Mouse (Mus musculus) MN1 (cell line): Measurements from ENCODE around the gene Leap2.
A peak's percentile ranks its signal among the peaks of the same experiment; 100 is the strongest.

Source experiments
- DNase-seq: peaks from one replicate; pipeline ENCODE4 v3.0.0-alpha.2; 2016; ENCODE audit warnings: low spot score

The Leap2 gene

DNA sequence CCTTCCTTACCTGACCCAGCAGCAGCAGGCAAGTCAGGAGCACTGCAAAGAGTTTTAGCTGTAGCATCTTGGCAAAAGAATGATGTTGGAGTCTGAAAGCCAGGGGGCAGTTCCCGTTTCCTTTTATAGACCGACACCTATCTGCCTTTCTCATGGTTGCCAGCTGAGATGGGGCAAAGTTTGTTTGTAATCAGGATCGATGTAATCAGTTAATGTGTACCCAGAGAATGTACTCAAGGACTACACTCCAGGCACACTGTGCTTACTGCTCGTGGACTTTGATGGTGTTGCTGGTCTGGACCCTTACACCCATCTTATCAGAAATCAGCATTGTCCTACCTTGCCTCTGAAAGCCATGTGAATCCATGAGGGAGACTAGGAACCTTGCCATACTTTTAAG lies at the start of gene Leap2:
Gene Leap2, minus strand, starts transcription at position 135 of the 400 bp plus-strand sequence.
- DNase-seq: no peak

GRCm38 (mm10) chr11:53472709-53473108 lies 49.7 kb upstream of the Leap2 start:
- no peak for DNase-seq

DNA sequence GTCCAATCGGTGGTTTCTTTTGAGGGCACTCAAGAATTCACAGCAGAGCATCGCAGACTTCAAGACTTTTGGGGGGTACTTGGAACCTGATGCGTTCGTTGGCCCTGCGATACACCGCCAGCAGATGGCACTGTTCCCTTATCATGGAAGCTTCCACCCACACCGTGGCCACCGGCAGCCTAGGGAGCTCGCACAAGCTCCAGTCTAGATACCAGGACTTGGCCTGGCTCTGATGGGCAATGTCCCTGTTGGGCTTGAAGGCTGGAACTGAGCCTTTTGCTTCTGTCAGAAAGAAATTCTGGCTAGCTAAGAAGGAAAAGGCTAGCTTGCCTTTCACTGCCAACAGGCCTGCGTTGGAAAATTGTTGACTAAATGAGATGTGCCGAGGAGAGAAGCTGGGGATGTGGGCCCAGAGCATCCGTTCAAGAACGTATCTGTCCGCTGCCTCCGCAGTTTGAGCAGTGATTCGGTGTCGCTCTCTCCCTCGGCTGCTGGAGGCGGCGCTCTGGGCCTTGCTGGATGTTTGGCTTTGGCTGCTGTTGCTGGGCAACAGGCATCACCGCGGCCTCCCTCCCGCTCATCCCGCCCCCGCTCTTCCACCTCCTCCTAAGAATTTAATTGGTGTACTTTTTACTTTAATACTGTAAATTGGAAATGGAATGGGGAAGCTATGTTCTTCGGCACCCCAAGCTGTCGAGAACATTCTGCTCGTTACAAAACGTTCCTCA lies 47.2 kb upstream of the Leap2 start, which contains the start of gene Gm9837:
Gene Gm9837, minus strand, starts transcription at position 512 of the 728 bp plus-strand sequence.
- peak; percentile 97 for DNase-seq

DNA sequence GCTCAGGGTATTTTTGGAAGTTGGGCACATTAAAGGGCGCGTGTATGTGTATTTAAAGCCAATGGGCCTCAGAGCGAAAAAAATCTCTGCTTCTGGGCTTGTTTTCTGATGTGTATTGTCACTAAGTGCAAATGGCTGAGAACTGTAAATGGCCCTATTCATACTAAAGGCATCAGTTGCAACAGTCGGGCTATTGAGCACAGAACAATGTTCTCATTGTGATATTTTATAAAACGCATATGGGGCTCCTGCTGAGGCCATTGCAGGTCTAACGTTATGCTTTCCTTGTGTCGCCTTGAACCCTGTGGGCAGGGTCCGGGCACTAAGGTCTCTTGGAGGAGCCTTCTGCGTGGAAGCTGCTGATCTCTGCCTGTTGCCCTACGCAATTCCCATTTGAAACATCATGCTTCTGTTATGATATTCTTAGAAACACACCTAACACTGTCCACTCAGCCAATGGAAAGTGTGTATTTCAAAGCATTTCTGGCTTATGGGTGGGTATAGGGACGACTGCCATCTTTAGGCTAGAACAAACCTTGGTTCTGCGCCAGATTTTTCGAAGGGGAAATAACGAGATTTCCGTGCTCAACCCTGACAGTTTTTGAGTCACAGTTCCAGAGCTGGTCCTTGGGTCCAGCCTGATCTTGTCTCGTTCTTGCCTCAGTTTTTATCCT lies 46.5 kb upstream of the Leap2 start:
- DNase-seq: peak; percentile 22

GRCm38 (mm10) chr11:53466231-53466971 lies 43.4 kb upstream of the Leap2 start:
- no peak for DNase-seq

DNA sequence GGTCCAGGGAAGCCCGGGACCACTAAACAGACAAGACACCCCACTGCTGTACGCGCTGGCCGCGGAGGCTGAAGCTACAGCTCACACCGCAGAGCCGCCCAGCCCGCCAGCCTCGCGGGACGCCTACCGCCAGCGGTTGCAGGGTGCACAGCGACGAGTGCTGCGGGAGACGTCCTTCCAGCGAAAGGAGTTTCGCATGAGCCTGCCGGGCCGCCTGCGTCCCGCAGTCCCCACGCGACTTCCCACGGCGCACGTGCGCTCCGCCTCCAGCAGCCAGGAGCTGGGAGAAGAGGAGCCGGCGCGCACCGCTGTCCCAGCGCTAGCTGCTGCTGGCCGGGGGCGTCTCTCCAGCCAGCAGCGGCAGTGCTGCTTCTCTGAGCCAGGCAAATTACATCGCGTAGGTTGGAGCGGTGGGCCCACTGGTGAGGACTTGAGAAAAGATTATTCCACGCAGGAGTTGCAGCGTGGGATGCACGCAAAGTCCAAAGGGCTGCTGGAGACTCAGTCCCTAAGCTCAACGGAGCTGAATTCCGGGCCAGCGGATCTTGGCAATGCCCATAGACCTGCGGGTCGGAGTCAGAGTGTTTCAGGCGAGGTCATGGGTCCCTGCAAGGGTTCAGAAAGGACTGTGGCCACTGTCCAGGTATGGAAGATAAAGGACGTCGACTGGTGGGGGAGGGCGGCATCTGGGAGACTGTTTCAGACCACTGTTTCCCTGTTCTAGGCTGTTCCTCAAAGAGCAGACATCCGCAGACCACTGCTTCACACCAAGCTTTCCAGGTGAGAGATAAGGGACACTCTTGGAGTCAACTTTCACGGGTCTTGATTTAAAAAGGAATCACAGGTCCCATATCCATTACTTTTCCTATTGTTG lies 40.8 kb upstream of the Leap2 start:
- DNase-seq: no peak

- peak; percentile 59 for DNase-seq
These were observed 38.8 kb upstream of the Leap2 start for GRCm38 (mm10) chr11:53461727-53462126.

GRCm38 (mm10) chr11:53460192-53460591 lies 37.2 kb upstream of the Leap2 start:
- peak; percentile 50 for DNase-seq

- no peak for DNase-seq
These were observed 36.0 kb upstream of the Leap2 start for GRCm38 (mm10) chr11:53458996-53459395.

GRCm38 (mm10) chr11:53457372-53457954 lies 34.5 kb upstream of the Leap2 start:
- DNase-seq: no peak

DNA sequence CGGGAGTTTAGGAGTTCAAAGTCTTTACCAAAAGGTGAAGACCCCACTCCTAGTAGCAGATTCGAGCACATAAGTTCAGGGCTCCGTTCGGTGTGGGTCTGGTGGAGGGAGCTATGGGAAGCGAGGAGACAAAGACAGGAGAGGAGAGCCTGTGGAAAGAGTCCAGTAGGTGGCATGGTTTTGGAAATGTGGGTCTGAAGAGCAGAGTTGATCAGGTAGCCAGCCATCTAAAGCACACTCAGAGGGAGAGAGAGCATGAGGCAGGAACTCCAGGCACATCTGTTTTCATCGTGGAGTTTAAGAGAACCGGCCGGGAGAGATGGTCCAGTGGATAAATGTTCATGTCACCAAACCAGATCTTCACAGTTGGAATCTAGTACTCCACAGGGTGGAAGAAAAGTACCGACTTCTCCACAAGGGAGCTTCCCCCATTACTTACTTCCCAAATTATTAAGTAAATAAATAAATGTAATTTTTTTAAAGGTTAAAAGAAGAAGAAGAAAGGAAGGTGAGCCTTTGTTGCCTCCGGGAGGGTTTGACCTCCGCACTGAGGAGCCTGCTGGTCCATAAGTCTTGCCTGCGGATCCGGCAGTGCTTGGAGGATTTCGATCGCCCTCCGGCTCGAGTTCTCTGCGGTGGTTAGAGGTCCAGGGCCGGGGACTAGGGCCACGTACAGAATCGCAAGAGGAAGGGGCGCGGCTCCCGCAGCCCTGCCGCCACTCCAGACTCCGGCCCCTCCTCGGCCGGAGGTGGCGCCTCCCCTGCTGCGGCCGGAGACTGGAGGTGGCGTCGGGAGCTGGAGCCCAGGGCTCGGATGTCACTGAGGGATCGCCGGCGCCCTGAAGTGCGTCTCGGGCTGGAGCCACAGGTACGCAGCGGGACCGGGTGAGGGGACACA lies 33.8 kb upstream of the Leap2 start, which contains the start of the genes Gm10447 and Shroom1:
Gene Gm10447, minus strand, starts transcription at position 637 of the 898 bp plus-strand sequence.
Gene Shroom1, plus strand, starts transcription at position 732 of the 898 bp plus-strand sequence.
- no peak for DNase-seq

GRCm38 (mm10) chr11:53453031-53453430 lies 30.1 kb upstream of the Leap2 start:
- no peak for DNase-seq

DNA sequence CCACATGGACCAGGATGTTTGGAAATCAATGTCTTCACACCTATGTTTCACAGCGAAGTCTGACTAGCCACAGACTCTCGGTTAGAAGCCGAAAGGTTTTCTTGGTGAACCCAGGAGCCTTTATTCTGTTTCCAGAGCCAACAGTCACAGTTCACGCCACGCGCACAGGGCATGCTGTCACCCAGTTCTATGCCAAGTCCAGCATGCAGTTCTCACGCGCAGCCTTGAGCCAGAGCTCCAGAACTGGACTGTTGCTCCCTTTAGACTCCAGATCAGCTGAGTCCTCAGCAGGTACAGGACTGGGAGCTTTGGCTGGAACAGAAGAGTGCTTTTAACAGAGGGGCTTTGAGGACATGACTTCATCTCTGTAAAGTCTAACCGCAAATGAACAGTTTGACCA lies 29.4 kb upstream of the Leap2 start:
- DNase-seq: no peak

DNA sequence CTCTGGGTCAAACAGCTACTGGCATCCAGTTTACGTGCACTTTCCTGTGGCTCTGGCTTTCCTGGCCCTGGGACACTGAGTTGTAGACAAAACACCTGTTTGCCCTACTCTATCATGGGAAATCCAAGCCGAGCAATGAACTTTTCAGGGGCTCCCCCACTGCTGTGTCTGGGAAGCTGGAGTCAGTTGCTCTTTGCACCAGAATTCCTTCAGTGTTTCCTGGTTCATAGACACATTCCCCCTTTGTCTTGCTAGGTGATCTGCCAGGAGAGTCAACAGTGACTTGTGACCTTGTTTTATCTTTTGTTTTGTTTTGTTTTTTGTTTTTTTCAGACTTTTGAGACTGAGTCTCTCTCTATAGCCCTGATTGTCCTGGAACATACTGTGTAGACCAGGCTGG lies 28.4 kb upstream of the Leap2 start:
- no peak for DNase-seq

DNA sequence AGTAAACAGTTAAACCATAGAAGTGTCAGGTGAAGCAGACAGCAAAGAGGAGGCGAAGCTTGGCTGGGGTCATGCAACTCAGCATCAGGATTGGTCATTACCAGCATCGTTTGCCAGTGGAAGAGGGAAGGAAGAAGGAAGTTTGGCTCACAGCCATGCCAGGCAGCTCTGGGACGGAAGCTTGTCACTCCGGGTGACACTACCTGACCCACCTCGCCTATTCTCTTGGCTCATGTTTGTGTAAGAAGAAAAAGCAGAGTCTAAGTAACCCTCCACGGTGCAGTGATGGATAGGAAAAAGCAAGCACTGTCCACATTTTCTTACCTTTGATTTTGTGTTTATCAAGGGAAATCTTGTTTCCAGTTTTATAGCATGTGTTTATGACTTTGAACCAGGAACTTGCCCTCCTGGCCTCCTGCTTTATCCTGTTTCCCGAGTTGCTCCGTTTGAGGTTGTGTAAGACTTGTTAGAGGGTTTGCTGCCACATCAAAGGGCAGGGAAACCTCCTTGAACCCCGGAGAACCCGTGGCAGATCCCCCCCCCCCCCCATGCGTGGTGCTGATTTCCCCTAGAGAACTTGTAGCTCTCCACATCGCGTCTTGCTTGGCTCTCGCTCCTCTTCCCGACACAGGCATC lies 27.2 kb upstream of the Leap2 start:
- no peak for DNase-seq

- no peak for DNase-seq
These were observed 25.6 kb upstream of the Leap2 start for GRCm38 (mm10) chr11:53448529-53448928.

DNA sequence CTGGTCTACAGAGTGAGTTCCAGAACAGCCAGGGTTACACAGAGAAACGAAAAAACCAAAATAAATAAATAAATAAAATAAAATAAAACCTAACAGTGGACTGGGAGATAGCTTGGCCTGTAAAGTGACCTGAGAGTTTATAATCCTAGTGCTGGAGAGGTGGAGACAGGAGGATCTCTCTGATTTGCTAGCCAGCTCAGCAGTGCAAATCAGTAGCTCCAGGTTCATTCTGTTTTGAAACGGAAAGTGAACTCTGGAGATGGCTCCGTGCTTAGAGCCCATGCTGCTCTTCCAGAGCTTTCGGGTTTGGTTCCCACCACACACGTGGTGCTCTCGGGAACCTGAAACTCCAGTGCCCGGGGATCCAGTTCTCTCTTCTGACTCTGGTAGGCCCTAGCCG lies 25.0 kb upstream of the Leap2 start:
- no peak for DNase-seq

DNA sequence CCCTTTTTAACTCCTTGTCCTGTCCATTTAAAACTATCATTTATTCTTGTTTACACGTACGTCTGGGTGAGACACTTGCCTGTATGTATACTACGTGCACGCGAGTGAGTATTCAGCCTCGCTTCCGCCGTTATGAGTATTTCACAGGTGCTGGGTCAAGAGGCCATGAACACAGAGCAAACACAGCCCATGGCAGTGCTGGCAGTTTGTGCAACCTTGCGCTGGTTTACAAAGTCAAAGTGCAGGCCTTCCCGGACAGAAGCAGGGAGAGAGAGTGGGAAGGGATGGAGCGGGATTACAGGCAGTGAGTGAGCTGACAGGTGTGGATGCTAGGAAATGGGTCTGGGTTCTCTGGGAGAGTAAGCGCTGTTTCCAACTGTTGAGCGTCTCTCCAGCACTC lies 23.2 kb upstream of the Leap2 start:
- DNase-seq: no peak

- no peak for DNase-seq
These were observed 22.6 kb upstream of the Leap2 start for GRCm38 (mm10) chr11:53445562-53445961.

GRCm38 (mm10) chr11:53443861-53444260 lies 20.9 kb upstream of the Leap2 start:
- no peak for DNase-seq
